Mouse (Mus musculus): ENCODE results near the gene Esp18. TPM values are rescaled to one million over a fixed set of nuclear protein-coding genes. Genes with fewer than 3 reads are reported as not detected.

Gene Esp18
- polyA plus RNA-seq (2016; fragmentation: Nextera tagmentation; extraction: Ambion mirVana), result not detected in 2 replicates

- H3K4me2 ChIP-seq (replicated peaks), result no peak within 1 kb of the TSS
- no peak for ATAC-seq (ENCODE audit: low FRiP score, low read depth)
- H3K4me3 ChIP-seq, result no peak within 1 kb of the TSS
- no peak within 1 kb of the TSS for H3K9ac ChIP-seq
- H3K4me1 ChIP-seq, result no peaks in the 10 kb centered on the region
- no peaks in the 10 kb centered on the region for H3K27me3 ChIP-seq (replicated peaks)
- WGBS, result 73% methylated on average over 2 of the region's 2 CpGs
- no peaks in the 10 kb centered on the region for H3K36me3 ChIP-seq
- H3K27ac ChIP-seq, result no peak within 1 kb of the TSS
- no peaks in the 10 kb centered on the region for H3K9me3 ChIP-seq
These were observed at the start of gene Esp18 for GRCm38 (mm10) chr17:39406059-39406458. TSS of gene Esp18 (plus strand) at chr17:39406359.

- 66% methylated on average over 3 of the region's 3 CpGs for WGBS
- no peaks in the 10 kb centered on the region for H3K27me3 ChIP-seq (replicated peaks)
These were observed 42.8 kb upstream of the Esp18 start for GRCm38 (mm10) chr17:39363316-39363715.

More at GRCm38 (mm10) chr17:39363316-39363715, 42.8 kb upstream of the Esp18 start:
- Histone ChIP-seq H3K4me3 (no peak overlapping the region), H3K9ac (no peak overlapping the region), H3K36me3 (no peaks in the 10 kb centered on the region), H3K4me2 (replicated peaks) (no peak overlapping the region), H3K27ac (no peak overlapping the region), H3K9me3 (no peaks in the 10 kb centered on the region), H3K4me1 (no peaks in the 10 kb centered on the region)
- no peak for ATAC-seq (ENCODE audit: low FRiP score, low read depth)

Small RNAs within 50 kb of the gene (microRNA-seq; reads per million reads assigned to microRNA genes)
- not detected for gene Gm26429

Other genes with a start within 250 kb of the Esp18 start
- gene Esp16, start 129.8 kb downstream of the Esp18 start, polyA plus RNA-seq (2016; fragmentation: Nextera tagmentation; extraction: Ambion mirVana), result not detected in 2 replicates
- not detected in 2 replicates for gene Esp15, start 234.6 kb downstream of the Esp18 start, polyA plus RNA-seq (2016; fragmentation: Nextera tagmentation; extraction: Ambion mirVana)

Measured in neural tube, embryonic 12.5 days (tissue).